Comparison of ENCODE assay signal across 8 mouse cellular contexts in the genomic region with DNA sequence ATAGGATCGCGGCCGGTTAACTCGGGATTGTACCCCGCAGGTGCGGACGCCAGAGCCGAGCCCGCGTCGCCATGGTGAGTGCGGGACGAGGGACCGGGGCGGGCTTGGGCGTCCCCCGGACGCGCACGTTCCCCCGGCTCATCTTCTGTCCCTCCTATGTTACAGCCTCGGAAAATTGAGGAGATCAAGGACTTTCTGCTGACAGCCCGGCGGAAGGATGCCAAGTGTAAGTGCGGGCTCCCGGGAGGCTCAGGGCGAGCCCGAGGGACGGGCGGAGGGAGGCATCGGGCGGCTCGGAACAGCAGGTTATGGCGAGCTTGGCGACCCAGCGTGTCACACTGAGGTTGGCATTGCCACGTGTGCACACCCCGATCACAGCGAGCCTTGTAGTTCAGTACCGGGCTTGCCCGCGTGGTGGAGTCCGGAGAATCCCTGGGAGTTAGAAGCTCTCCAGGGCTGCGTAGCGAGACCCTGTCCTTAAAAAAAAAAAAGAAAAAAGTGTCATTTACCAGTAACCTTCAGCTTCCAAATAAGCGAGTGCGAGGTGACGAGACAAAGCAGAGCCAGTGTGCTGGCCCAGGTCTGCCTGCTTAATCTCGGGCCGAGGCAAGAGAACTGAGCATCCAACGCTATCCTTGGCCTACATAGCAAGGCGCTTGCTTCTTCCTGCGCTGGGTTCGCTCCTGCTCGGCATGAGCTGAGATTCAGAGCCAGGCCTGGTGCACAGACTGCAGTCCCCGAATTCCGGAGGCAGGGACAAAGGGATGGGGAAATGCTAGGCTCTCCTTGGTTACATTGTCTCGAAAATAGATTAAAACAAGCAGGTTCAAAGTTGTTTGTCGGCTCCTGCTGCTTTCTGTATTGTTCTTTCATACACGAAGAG. TPM values are rescaled to one million over a fixed set of nuclear protein-coding genes. Genes with fewer than 3 reads are reported as not detected.
DNase-seq lines count a peak whose midpoint lies in the region; ATAC-seq and TF ChIP-seq lines count a peak whose summit lies in the region.

No protein-coding gene starts in this region.

- no peaks in the 10 kb centered on the region for H3K27me3 ChIP-seq in ES-Bruce4 (ENCODE audit: control insufficient read depth, insufficient read depth, low read length, poor library complexity, severe bottlenecking)
- no peaks in the 10 kb centered on the region for H3K27me3 ChIP-seq in forebrain, embryonic 14.5 days (replicated peaks; ENCODE audit: control insufficient read depth, insufficient read depth, low read length)
- no peaks in the 10 kb centered on the region for H3K27me3 ChIP-seq in liver, postnatal 0 days (ENCODE audit: insufficient read depth, low read length)
- no peaks in the 10 kb centered on the region for H3K27me3 ChIP-seq in neural tube, embryonic 12.5 days (replicated peaks)

- intact Hi-C loops in heart, postnatal 10 days (cut with DNase I), result loop anchor here (2.0 kb wide), 1 partner anchor 58 kb away; a partner anchor contains a TSS

- TF ChIP-seq CTCF in ES-Bruce4 (IDR thresholded peaks at IDR 0.05; ENCODE audit: low read depth, low read length), result no peak
- peak; percentile 57 for TF ChIP-seq CTCF in liver, postnatal 0 days (IDR thresholded peaks at IDR 0.05; ENCODE audit: low read depth)

- WGBS in forebrain, embryonic 14.5 days, result under 1% methylated on average over 58 of the region's 60 CpGs
- WGBS in liver, postnatal 0 days (ENCODE audit: insufficient replicate concordance), result under 1% methylated on average over 58 of the region's 60 CpGs
- WGBS in neural tube, embryonic 12.5 days, result under 1% methylated on average over 57 of the region's 60 CpGs

- no peak for TF ChIP-seq POLR2A in ES-Bruce4 (IDR thresholded peaks at IDR 0.05; ENCODE audit: insufficient read depth, low read length)

- peak overlapping the region; percentile 85 for H3K4me3 ChIP-seq in ES-Bruce4 (ENCODE audit: low read depth, low read length)
- H3K4me3 ChIP-seq in forebrain, embryonic 14.5 days (ENCODE audit: low read depth, low read length), result peak overlapping the region; percentile 88
- H3K4me3 ChIP-seq in liver, postnatal 0 days (ENCODE audit: low read depth, low read length), result peak overlapping the region; percentile 77
- peak overlapping the region; percentile 91 for H3K4me3 ChIP-seq in neural tube, embryonic 12.5 days

- peaks cover 2% of the 10 kb centered on the region for H3K4me1 ChIP-seq in ES-Bruce4 (ENCODE audit: control insufficient read depth, insufficient read depth, low read length)
- peaks cover 12% of the 10 kb centered on the region for H3K4me1 ChIP-seq in forebrain, embryonic 14.5 days (ENCODE audit: control insufficient read depth, insufficient read depth, low read length)
- H3K4me1 ChIP-seq in liver, postnatal 0 days (ENCODE audit: insufficient read depth), result peaks cover 19% of the 10 kb centered on the region
- H3K4me1 ChIP-seq in neural tube, embryonic 12.5 days, result peaks cover 18% of the 10 kb centered on the region

- TF ChIP-seq EP300 in ES-Bruce4 (IDR thresholded peaks at IDR 0.05; ENCODE audit: insufficient read depth, low read depth, low read length), result no peak
- no peak for TF ChIP-seq EP300 in liver, postnatal 0 days (IDR thresholded peaks at IDR 0.05; ENCODE audit: low read depth)

- H3K27ac ChIP-seq in ES-Bruce4 (ENCODE audit: insufficient read depth, low read length), result peak overlapping the region; percentile 59
- H3K27ac ChIP-seq in forebrain, embryonic 14.5 days (ENCODE audit: low read depth, low read length), result peak overlapping the region; percentile 88
- H3K27ac ChIP-seq in liver, postnatal 0 days (ENCODE audit: low read depth), result peak overlapping the region; percentile 90
- peak overlapping the region; percentile 82 for H3K27ac ChIP-seq in neural tube, embryonic 12.5 days

- peak; percentile 81 for DNase-seq in cerebellum, adult 11-12 months
- DNase-seq in forebrain, embryonic 14.5 days (ENCODE audit: low spot score), result peak; percentile 84
- DNase-seq in heart, postnatal 10 days, result peak; percentile 83 to 90
- peak; percentile 86 for DNase-seq in layer of hippocampus, adult 11-12 months (ENCODE audit: low spot score)
- peak; percentile 85 for DNase-seq in liver, postnatal 0 days
- DNase-seq in testis, postnatal 10 days (ENCODE audit: low spot score), result peak; percentile 91

- no peaks in the 10 kb centered on the region for H3K9me3 ChIP-seq in ES-Bruce4 (replicated peaks; ENCODE audit: control insufficient read depth, insufficient read depth, low read length, poor library complexity, severe bottlenecking)
- no peaks in the 10 kb centered on the region for H3K9me3 ChIP-seq in forebrain, embryonic 14.5 days (replicated peaks; ENCODE audit: control insufficient read depth, low read length)
- no peaks in the 10 kb centered on the region for H3K9me3 ChIP-seq in liver, postnatal 0 days (ENCODE audit: low read length)
- H3K9me3 ChIP-seq in neural tube, embryonic 12.5 days, result no peaks in the 10 kb centered on the region

- peak overlapping the region; percentile 81 for H3K9ac ChIP-seq in ES-Bruce4 (ENCODE audit: low read depth, poor library complexity, severe bottlenecking)
- H3K9ac ChIP-seq in forebrain, embryonic 14.5 days (ENCODE audit: low read length), result peak overlapping the region; percentile 91
- H3K9ac ChIP-seq in liver, postnatal 0 days (replicated peaks), result peak overlapping the region; percentile 91
- peak overlapping the region; percentile 90 for H3K9ac ChIP-seq in neural tube, embryonic 12.5 days

- peaks cover 46% of the 10 kb centered on the region for H3K36me3 ChIP-seq in ES-Bruce4 (ENCODE audit: control insufficient read depth, insufficient read depth, low read length, poor library complexity, severe bottlenecking)
- peaks cover 40% of the 10 kb centered on the region for H3K36me3 ChIP-seq in forebrain, embryonic 14.5 days (ENCODE audit: control insufficient read depth, insufficient read depth, low read length)
- peaks cover 36% of the 10 kb centered on the region for H3K36me3 ChIP-seq in liver, postnatal 0 days (replicated peaks; ENCODE audit: insufficient read depth, low read length)
- H3K36me3 ChIP-seq in neural tube, embryonic 12.5 days, result peaks cover 39% of the 10 kb centered on the region

- peak overlapping the region; percentile 68 for H3K4me2 ChIP-seq in forebrain, embryonic 14.5 days (ENCODE audit: low read length)
- H3K4me2 ChIP-seq in liver, postnatal 0 days (ENCODE audit: low read depth, low read length), result peak overlapping the region; percentile 92
- H3K4me2 ChIP-seq in neural tube, embryonic 12.5 days (replicated peaks), result peak overlapping the region; percentile 98

- peak; percentile 78 for ATAC-seq in forebrain, embryonic 14.5 days
- ATAC-seq in liver, postnatal 0 days, result peak; percentile 80
- peak; percentile 72 for ATAC-seq in neural tube, embryonic 12.5 days (ENCODE audit: low FRiP score, low read depth)

RNA-seq across cellular contexts. Expression of a gene that starts 0.7 kb away (rescaled TPM):
- 1,928 and 2,044 TPM in 2 replicates for polyA plus RNA-seq in ES-Bruce4 (2011; ENCODE audit: insufficient read depth, insufficient read length, low read depth, missing spikeins)
- 739 and 915 TPM in 2 replicates for polyA plus RNA-seq in forebrain, embryonic 14.5 days (2014; fragmentation: Nextera tagmentation; extraction: Ambion mirVana)
- total RNA-seq in heart, postnatal 10 days (2021), result 100 to 1,000 TPM; 771 to 825 TPM
- polyA plus RNA-seq in liver, postnatal 0 days (2015; fragmentation: Nextera tagmentation; extraction: Ambion mirVana), result 793 and 837 TPM in 2 replicates
- 855 and 903 TPM in 2 replicates for polyA plus RNA-seq in neural tube, embryonic 12.5 days (2016; fragmentation: Nextera tagmentation; extraction: Ambion mirVana)

RNA-seq across cellular contexts. Expression of a gene that starts 6.2 kb away (rescaled TPM):
- 11.7 and 11.8 TPM in 2 replicates for polyA plus RNA-seq in ES-Bruce4 (2011; ENCODE audit: insufficient read depth, insufficient read length, low read depth, missing spikeins)
- 24.0 and 25.2 TPM in 2 replicates for polyA plus RNA-seq in forebrain, embryonic 14.5 days (2014; fragmentation: Nextera tagmentation; extraction: Ambion mirVana)
- 10 to 100 TPM; 25.2 to 26.3 TPM for total RNA-seq in heart, postnatal 10 days (2021)
- 22.1 and 23.7 TPM in 2 replicates for polyA plus RNA-seq in liver, postnatal 0 days (2015; fragmentation: Nextera tagmentation; extraction: Ambion mirVana)
- polyA plus RNA-seq in neural tube, embryonic 12.5 days (2016; fragmentation: Nextera tagmentation; extraction: Ambion mirVana), result 21.6 and 23.8 TPM in 2 replicates

RNA-seq across cellular contexts. Expression of a gene that starts 58.2 kb away (rescaled TPM):
- 1.3 and 1.7 TPM in 2 replicates for polyA plus RNA-seq in ES-Bruce4 (2011; ENCODE audit: insufficient read depth, insufficient read length, low read depth, missing spikeins)
- 2.1 and 3.0 TPM in 2 replicates for polyA plus RNA-seq in forebrain, embryonic 14.5 days (2014; fragmentation: Nextera tagmentation; extraction: Ambion mirVana)
- total RNA-seq in heart, postnatal 10 days (2021), result under 1 TPM; 0.55 to 0.57 TPM
- 0.13 TPM in 1 of 2 replicates, not detected in the other for polyA plus RNA-seq in liver, postnatal 0 days (2015; fragmentation: Nextera tagmentation; extraction: Ambion mirVana)
- 3.0 and 4.2 TPM in 2 replicates for polyA plus RNA-seq in neural tube, embryonic 12.5 days (2016; fragmentation: Nextera tagmentation; extraction: Ambion mirVana)

Comparison
In these comparisons a context has a peak if more than half of its experiments do, and no peak if none do; other contexts are left out.
1. Peak in every context shown above with its lines: DNase-seq, ATAC-seq, H3K4me3 ChIP-seq and H3K27ac ChIP-seq.